31 mouse cellular contexts compared by ENCODE assay signal in the genomic region with DNA sequence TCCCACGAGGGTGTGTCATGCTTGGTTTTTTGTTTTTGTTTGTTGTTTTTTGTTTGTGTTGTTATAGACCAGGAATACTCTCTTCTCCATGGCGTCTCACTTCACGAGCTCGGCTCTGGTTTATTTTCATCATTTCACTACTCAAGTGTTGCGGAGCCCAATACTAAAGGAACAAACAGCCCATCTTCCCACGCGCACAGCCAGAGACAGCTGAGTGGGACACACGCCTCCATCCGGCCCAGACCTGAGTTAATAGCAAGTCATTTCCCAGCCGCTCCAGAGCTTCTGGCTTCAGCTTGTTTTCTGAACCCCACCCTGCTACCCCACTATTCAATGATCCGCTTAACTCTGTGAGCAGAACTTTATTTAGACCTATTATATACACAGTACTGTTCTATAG. TPM values are rescaled to one million over a fixed set of nuclear protein-coding genes. Genes with fewer than 3 reads are reported as not detected.
DNase-seq lines count a peak whose midpoint lies in the region; ATAC-seq lines count a peak whose summit lies in the region.
"Had no signal": no experiment of that assay in that cellular context is flagged by ENCODE, and none has a peak within 500 bp of the region (broad histone marks: within the 10 kb centered on the region; RNA-seq: fewer than 3 reads in every experiment).

No protein-coding gene starts in this region.

- H3K4me3 ChIP-seq in intestine, embryonic 15.5 days (replicated peaks) = no peak overlapping the region
- H3K4me3 ChIP-seq in intestine, embryonic 16.5 days (ENCODE audit: low read length) = no peak overlapping the region
- H3K4me3 ChIP-seq: embryonic facial prominence, embryonic 10.5 days; embryonic facial prominence, embryonic 15.5 days; forebrain, embryonic 12.5 days; hindbrain, embryonic 12.5 days; midbrain, embryonic 13.5 days; neural tube, embryonic 13.5 days had no signal

- no peaks in the 10 kb centered on the region for H3K36me3 ChIP-seq in intestine, embryonic 15.5 days
- no peaks in the 10 kb centered on the region for H3K36me3 ChIP-seq in intestine, embryonic 16.5 days (ENCODE audit: control insufficient read depth, insufficient read depth, low read length)
- H3K36me3 ChIP-seq: embryonic facial prominence, embryonic 15.5 days; hindbrain, embryonic 12.5 days; neural tube, embryonic 13.5 days had no signal

- ATAC-seq in intestine, embryonic 15.5 days = 0 out of 2 replicates have a peak, but pooled peaks have one; percentile 26
- no peak for ATAC-seq in intestine, embryonic 16.5 days
- ATAC-seq: forebrain, postnatal 0 days; hindbrain, postnatal 0 days; midbrain, embryonic 13.5 days had no signal

- DNase-seq in left cerebral cortex, adult 18-20 months (ENCODE audit: low spot score in 2 of 2) = peak; percentile 47 to 73
- DNase-seq in left cerebral cortex, adult 11 months (ENCODE audit: low spot score) = no peak
- peak; percentile 82 for DNase-seq in brain, adult 2 months (ENCODE audit: low read depth, low spot score)
- DNase-seq in layer of hippocampus, adult 9-11 months = peak; percentile 56
- DNase-seq in spleen, postnatal 10 days (ENCODE audit: low spot score in 2 of 2) = no peak
- DNase-seq: adrenal gland, postnatal 36 days; B cell, adult 2 months; cerebellum, adult 2 months; cerebellum, postnatal 14 days; forebrain, postnatal 0 days; gastrocnemius, postnatal 10 days; heart, postnatal 36 days; kidney, postnatal 14 days; liver; lung, adult 2 months; lung, postnatal 10 days; thymus, postnatal 4 days had no signal

- H3K9ac ChIP-seq in intestine, embryonic 15.5 days = no peak overlapping the region
- H3K9ac ChIP-seq in intestine, embryonic 16.5 days (ENCODE audit: low read depth, low read length) = no peak overlapping the region
- H3K9ac ChIP-seq: embryonic facial prominence, embryonic 15.5 days; forebrain, embryonic 12.5 days; forebrain, postnatal 0 days; hindbrain, embryonic 12.5 days; liver, embryonic 14.5 days; midbrain, embryonic 13.5 days; neural tube, embryonic 13.5 days had no signal

- H3K27ac ChIP-seq in intestine, embryonic 15.5 days = 0 out of 2 replicates have a peak overlapping the region, but pooled peaks have one; percentile 27
- no peak overlapping the region for H3K27ac ChIP-seq in intestine, embryonic 16.5 days (ENCODE audit: low read length)
- H3K27ac ChIP-seq: embryonic facial prominence, embryonic 10.5 days; embryonic facial prominence, embryonic 15.5 days; forebrain, embryonic 12.5 days; hindbrain, embryonic 12.5 days; hindbrain, postnatal 0 days; liver, embryonic 14.5 days; macrophage; midbrain, embryonic 13.5 days; neural tube, embryonic 13.5 days had no signal

- peaks cover 4% of the 10 kb centered on the region; the same call in 1 of the 2 replicates for H3K4me1 ChIP-seq in intestine, embryonic 15.5 days (replicated peaks)
- peaks cover 8% of the 10 kb centered on the region; the same call in 1 of the 2 replicates for H3K4me1 ChIP-seq in intestine, embryonic 16.5 days (ENCODE audit: control insufficient read depth, insufficient read depth, low read length)
- H3K4me1 ChIP-seq: embryonic facial prominence, embryonic 15.5 days; hindbrain, embryonic 12.5 days had no signal

- H3K9me3 ChIP-seq in intestine, embryonic 15.5 days = no peaks in the 10 kb centered on the region
- no peaks in the 10 kb centered on the region for H3K9me3 ChIP-seq in intestine, embryonic 16.5 days (ENCODE audit: control insufficient read depth, low read length)
- H3K9me3 ChIP-seq: embryonic facial prominence, embryonic 10.5 days; embryonic facial prominence, embryonic 15.5 days; forebrain, embryonic 12.5 days; hindbrain, embryonic 12.5 days; midbrain, embryonic 13.5 days had no signal

- 87% methylated on average over 11 of the region's 11 CpGs for WGBS in intestine, embryonic 15.5 days
- 85% methylated on average over 11 of the region's 11 CpGs for WGBS in intestine, embryonic 16.5 days

- no peak overlapping the region for H3K4me2 ChIP-seq in intestine, embryonic 15.5 days (replicated peaks)
- H3K4me2 ChIP-seq in intestine, embryonic 16.5 days (ENCODE audit: low read depth, low read length) = no peak overlapping the region
- H3K4me2 ChIP-seq: embryonic facial prominence, embryonic 15.5 days; forebrain, embryonic 12.5 days; heart, embryonic 11.5 days; hindbrain, embryonic 12.5 days; midbrain, embryonic 13.5 days; neural tube, embryonic 13.5 days had no signal

- no peaks in the 10 kb centered on the region for H3K27me3 ChIP-seq in intestine, embryonic 15.5 days (replicated peaks)
- H3K27me3 ChIP-seq in intestine, embryonic 16.5 days (replicated peaks; ENCODE audit: control insufficient read depth, insufficient read depth, low read length) = no peaks in the 10 kb centered on the region
- H3K27me3 ChIP-seq: embryonic facial prominence, embryonic 15.5 days; forebrain, embryonic 12.5 days; hindbrain, embryonic 12.5 days; midbrain, embryonic 13.5 days; neural tube, embryonic 13.5 days had no signal

RNA-seq across cellular contexts. Expression of a gene that starts 48.3 kb away (rescaled TPM):
- 2.7 and 2.8 TPM in 2 replicates for polyA plus RNA-seq in intestine, embryonic 15.5 days (2015; fragmentation: Nextera tagmentation; extraction: Ambion mirVana)
- 1.9 TPM in 2 replicates for polyA plus RNA-seq in intestine, embryonic 16.5 days (2015; fragmentation: Nextera tagmentation; extraction: Ambion mirVana)
- total RNA-seq in left cerebral cortex, adult 18-20 months (2021) = 10 to 100 TPM; 80.9 to 92.4 TPM
- total RNA-seq: granulocyte monocyte progenitor cell, adult 5-6 weeks; megakaryocyte-erythroid progenitor cell, adult 5-6 weeks had no signal
- polyA plus RNA-seq: macrophage had no signal

Comparison
In these comparisons a context has a peak if more than half of its experiments do, and no peak if none do; other contexts are left out.
1. DNase-seq: peak in left cerebral cortex, adult 18-20 months (2 of 2), brain, adult 2 months (single experiment) and layer of hippocampus, adult 9-11 months (single experiment); none in left cerebral cortex, adult 11 months (single experiment) and spleen, postnatal 10 days (0 of 2).